Mouse (Mus musculus) right cerebral cortex, postnatal 14 days (tissue): ENCODE results near the gene Vps37d.

Experiments
- DNase-seq: peaks from one replicate; pipeline ENCODE4 v3.0.0; 2022

Vps37d gene

DNA sequence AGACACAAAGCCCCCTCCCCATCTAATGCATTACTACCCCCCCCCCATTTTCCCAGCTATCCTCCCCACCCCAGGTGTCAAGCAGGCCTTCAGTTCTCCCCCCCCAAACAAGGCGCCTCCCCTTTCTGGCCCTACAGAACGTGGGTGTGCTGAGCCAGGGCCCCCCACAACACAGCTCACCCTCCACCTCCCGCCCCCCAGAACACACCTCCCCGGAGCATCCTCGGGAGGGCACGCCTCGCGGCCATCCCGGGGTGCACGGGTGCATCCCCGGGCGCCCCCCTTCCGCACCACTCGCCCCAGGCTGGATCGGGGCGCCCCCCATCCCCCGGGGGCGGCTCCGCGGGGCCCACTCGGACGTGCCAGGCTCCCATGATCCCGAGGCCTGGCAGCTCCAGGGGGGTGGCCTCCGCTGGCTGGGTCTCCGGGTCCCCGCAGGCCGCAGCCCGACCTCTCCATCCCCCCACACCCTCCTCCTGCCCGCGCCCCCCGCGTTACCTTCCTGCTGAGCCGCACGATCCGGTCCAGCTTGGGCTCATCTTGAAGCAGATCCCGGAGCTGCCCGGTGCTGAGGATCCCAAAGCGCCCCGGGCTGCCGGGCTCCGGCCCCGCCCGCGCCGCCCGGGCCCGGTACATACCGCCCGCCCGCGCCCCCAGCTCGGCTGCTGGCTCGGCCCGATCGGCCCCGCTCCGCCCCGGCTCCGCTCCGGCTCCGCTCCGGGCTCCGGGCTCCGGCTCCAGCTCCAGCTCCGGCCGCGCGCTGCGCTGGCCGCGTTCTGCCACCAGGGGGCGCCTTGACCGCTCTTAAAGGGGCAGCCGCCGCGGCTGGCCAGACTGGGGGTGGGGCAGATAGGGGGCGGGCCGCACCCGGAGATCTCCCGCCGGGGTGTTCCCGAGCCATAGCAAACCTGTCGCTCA, at the start of gene Vps37d:
Vps37d (minus strand) TSS at position 703 of the 918 bp plus-strand sequence.
- peak; percentile 97 for DNase-seq

- DNase-seq, result peak; percentile 20
Observed at GRCm38 (mm10) chr5:135127669-135128068, 49.6 kb upstream of the Vps37d start.

DNA sequence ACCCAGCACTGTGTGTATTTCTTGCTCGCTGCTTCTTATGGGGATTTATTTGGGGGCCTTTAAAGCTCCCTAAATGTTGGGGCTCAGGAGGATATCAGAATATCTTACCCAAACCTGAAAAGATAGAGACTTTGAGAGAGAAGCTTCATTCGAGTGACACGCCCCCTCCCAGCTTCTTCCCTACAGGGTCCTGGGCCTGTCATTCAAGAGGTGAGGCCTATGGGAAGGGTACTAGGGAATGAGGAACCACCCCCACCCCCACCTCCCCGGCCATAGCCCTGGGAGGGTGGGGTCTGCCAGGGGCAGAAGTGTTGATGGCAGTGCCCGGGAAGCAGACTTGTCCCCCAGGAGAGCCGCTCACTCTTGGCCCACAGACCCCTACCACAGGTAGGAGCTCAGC, 48.1 kb upstream of the Vps37d start:
- DNase-seq, result peak; percentile 29

GRCm38 (mm10) chr5:135120753-135121152, 42.7 kb upstream of the Vps37d start:
- DNase-seq, result no peak

DNA sequence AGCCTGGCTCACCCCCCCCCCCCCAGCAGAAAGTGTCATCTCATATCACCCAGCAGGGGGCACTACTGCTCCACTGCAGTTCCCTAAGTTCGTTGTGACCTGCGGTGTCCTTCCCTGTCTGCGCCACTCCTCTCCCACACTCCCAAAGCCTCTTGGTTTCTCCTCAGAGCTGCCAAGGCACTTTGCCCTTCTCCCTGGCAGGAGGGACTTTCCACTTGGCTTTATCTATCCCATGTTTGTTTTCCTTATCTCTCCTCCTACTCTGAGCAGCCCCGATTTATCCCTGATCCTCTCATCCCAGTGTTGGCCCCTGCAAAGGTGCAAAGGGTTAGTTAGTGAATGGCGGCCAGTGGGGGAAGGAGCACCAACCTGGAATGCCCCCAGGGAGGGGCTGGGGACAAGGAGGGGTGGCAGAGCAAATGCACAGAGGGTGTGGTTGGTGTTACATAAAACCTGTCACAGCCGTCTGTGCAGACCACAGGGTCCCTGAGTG, 40.6 kb upstream of the Vps37d start:
- peak; percentile 37 for DNase-seq

GRCm38 (mm10) chr5:135115241-135115640, 37.2 kb upstream of the Vps37d start:
- DNase-seq, result no peak

GRCm38 (mm10) chr5:135113782-135114181, 35.7 kb upstream of the Vps37d start:
- no peak for DNase-seq

DNA sequence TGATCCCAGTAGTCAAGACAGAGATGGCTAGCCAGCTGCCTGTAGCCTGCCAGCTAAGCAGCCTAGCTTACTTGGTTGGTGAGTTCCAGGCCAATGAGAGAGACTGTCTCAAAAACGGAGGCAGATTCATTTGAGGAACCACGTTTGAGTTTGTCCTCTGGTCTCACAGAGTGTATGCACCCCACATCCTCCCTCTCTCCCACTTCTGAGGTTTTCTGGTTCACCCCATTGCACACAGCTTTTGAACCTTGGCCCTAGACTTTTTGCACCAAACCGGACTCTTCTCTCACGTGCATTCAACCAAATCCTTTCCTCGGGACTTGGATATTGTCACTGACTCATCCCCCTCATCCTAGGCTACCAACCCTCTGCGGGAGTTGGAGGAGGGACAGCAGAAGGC, 31.9 kb upstream of the Vps37d start:
- DNase-seq, result no peak

- DNase-seq, result no peak
Observed at GRCm38 (mm10) chr5:135109426-135109825, 31.4 kb upstream of the Vps37d start.

GRCm38 (mm10) chr5:135109017-135109416, 31.0 kb upstream of the Vps37d start:
- no peak for DNase-seq

GRCm38 (mm10) chr5:135107521-135108501, 29.7 kb upstream of the Vps37d start:
- peak; percentile 45 for DNase-seq

GRCm38 (mm10) chr5:135106758-135107256, 28.7 kb upstream of the Vps37d start:
- peak; percentile 62 for DNase-seq

DNA sequence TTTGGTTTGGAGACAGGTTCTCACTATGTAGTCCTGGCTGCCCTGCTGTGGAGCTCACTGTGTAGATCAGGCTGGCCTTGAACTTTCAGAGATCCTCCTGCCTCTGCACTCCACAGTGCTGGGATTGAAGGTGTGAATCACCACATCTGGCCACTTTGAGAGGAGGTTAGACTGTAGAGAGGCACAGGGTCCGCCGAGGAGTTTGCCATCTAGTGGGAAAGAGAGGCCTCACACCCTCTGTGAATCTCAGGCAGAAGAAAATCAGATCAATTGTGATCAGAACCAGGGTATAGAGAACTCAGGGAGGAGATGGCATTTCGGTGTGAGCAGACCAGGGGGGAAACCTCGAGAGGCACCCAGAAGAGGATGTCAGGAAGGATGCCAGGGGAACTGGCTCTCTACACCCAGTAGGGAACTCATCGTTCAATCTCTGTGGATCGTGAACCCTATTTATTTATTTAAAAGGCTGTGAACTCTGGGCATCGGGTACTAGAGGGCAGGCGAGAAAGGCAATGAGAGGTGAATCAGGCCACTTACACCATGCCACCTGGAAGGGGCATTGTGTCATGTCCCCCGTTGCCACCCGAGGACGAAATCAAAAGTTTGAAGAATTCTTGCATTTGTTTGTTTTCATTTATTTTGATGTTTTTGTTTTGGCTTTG, 26.1 kb upstream of the Vps37d start:
- DNase-seq, result peak; percentile 23

- no peak for DNase-seq
Observed at GRCm38 (mm10) chr5:135100981-135101380, 22.9 kb upstream of the Vps37d start.

DNA sequence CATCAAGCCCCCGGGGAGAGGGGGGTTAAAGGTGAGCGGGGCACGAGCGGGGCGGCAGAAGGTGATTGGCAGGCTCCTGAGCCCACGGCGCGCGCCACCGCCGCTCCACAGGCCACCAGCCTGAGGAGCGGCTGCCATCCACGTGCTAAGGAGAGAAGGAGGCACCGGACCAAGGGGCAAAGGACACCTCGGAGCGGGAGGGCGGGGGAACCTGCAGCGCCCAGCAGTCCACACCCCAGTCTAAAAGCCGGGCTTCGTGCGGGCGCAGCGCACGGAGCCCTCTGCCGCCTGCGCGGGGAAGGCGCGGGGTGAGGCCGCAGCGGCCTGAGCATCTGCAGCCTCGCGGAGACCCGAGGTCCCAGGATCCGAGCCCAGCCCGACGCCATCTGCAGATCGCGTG, 11.6 kb upstream of the Vps37d start, which contains the start of gene Mlxipl:
Mlxipl (plus strand) TSS at position 238 of the 400 bp plus-strand sequence.
- DNase-seq, result no peak

- no peak for DNase-seq
Observed at GRCm38 (mm10) chr5:135086871-135087270, 8.8 kb upstream of the Vps37d start.

- no peak for DNase-seq
Observed at GRCm38 (mm10) chr5:135080539-135080938, 2.5 kb upstream of the Vps37d start.

GRCm38 (mm10) chr5:135079578-135079977, 1.5 kb upstream of the Vps37d start:
- DNase-seq, result no peak

DNA sequence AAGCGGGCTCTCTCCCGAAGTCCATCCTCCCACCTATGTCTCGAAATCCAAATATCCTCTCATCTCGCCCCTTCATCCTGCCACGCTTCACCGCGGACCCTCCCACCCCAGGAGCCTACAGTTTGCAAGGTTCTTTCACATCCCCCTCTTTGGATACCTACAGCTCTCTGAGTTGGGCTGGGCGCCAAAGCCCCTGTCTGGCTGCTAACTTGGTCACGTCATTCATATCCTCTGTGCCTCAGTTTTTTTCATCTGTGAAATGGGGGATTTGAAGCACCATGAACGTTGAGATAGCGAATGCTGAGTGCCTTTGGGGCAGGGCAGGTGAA, 380 bp upstream of the Vps37d start:
- DNase-seq, result no peak

DNA sequence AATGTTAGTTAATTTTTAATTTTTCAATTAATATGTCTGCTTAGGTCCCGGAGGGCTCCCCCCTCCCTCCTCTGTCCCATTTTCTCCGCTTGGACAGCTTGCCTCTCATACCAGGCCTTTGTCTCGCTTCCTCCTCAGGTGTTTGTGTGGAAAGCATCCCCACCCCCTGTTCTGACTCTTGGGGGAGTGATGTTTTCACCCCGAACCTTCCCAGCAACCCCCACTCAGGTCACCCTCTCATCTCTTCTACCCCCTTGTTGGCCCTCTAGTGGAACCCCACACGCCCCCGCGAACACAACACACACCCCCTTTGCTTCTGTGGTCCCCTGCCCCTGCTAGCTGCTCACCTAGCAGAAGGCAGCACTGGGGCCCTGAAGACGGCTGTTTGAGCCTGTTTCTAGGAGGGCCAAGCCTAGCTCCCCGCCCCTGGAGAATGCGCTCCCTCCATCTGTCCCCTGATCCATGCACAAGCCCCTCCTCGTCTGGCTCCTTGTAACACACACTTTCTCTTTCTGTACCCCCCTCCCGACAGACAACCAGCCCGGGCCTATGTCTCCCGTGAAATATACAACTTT, 1.0 kb downstream of the Vps37d start:
- peak; percentile 47 for DNase-seq

DNA sequence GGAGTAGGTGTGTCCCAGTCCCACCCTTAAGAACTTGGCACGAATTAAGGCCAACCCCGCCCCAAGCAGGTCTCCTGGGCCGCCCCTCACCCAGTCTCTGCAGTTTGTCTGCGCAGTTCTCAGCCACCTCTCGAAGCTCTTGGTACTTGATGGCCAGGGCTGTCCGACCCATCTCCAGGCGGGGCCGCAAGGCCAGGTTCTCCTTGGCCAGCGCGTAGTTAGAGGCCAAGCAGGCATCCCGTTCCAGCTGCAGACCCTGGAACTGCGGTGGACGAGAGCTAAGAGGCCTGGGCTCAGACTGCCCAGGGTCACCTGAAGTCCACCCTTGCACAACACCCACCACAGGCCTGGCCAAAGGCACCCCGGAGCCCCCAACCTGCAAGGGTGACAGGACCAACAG, 1.7 kb downstream of the Vps37d start:
- DNase-seq, result no peak

DNA sequence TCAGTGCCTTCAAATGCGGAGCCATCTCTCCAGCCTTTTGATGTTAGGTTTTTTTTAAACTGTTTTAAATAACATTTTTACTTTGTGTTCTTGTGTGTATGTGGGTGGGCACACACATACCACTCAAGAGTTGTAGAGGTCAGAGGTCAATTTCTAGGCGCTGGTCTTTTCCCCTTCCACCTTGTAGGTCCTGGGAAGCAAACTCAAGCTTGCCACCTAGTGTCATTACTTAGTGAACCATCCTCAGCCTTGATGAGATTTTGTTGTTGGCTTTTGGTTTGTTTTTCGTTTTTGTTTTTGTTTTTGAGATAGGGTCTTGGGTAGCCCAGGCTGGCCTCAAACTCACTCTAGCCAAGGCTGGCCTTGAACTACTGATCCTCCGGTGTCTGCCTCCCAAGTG, 2.4 kb downstream of the Vps37d start:
- no peak for DNase-seq
